ENCODE assay signal across 10 mouse cellular contexts in genomic region chr13:42565291-42566058, GRCm38 (mm10).
DNase-seq lines count a peak whose midpoint lies in the region; ATAC-seq lines count a peak whose summit lies in the region.
"Had no signal": no experiment of that assay in that cellular context is flagged by ENCODE, and none has a peak within 500 bp of the region (broad histone marks: within the 10 kb centered on the region; RNA-seq: fewer than 3 reads in every experiment).

No protein-coding gene starts in this region.

- peak overlapping the region; percentile 2; the same call in 1 of the 2 replicates for H3K4me2 ChIP-seq in intestine, embryonic 16.5 days (ENCODE audit: low read depth, low read length)
- 0 out of 2 replicates have a peak overlapping the region, but pooled peaks have one; percentile 21 for H3K4me2 ChIP-seq in liver, embryonic 13.5 days
- no peak overlapping the region for H3K4me2 ChIP-seq in hindbrain, embryonic 12.5 days (replicated peaks)

- no peaks in the 10 kb centered on the region for H3K4me1 ChIP-seq in intestine, embryonic 16.5 days (ENCODE audit: control insufficient read depth, insufficient read depth, low read length)
- no peaks in the 10 kb centered on the region for H3K4me1 ChIP-seq in liver, embryonic 13.5 days (replicated peaks)
- no peaks in the 10 kb centered on the region for H3K4me1 ChIP-seq in hindbrain, embryonic 12.5 days

- no peaks in the 10 kb centered on the region for H3K36me3 ChIP-seq in intestine, embryonic 16.5 days (ENCODE audit: control insufficient read depth, insufficient read depth, low read length)
- H3K36me3 ChIP-seq in liver, embryonic 13.5 days = no peaks in the 10 kb centered on the region
- no peaks in the 10 kb centered on the region for H3K36me3 ChIP-seq in hindbrain, embryonic 12.5 days

- H3K9me3 ChIP-seq in intestine, embryonic 16.5 days (ENCODE audit: control insufficient read depth, low read length) = no peaks in the 10 kb centered on the region
- H3K9me3 ChIP-seq in liver, embryonic 13.5 days (replicated peaks) = no peaks in the 10 kb centered on the region
- H3K9me3 ChIP-seq in hindbrain, embryonic 12.5 days (replicated peaks) = no peaks in the 10 kb centered on the region

- H3K9ac ChIP-seq in intestine, embryonic 16.5 days (ENCODE audit: low read depth, low read length) = no peak overlapping the region
- no peak overlapping the region for H3K9ac ChIP-seq in liver, embryonic 13.5 days
- H3K9ac ChIP-seq in hindbrain, embryonic 12.5 days = no peak overlapping the region

- no peak overlapping the region for H3K4me3 ChIP-seq in intestine, embryonic 16.5 days (ENCODE audit: low read length)
- no peak overlapping the region for H3K4me3 ChIP-seq in liver, embryonic 13.5 days (replicated peaks)
- no peak overlapping the region for H3K4me3 ChIP-seq in hindbrain, embryonic 12.5 days
- H3K4me3 ChIP-seq: myocyte had no signal

- peak; percentile 74 for ATAC-seq in intestine, embryonic 16.5 days
- ATAC-seq in liver, embryonic 13.5 days (ENCODE audit: low read depth) = peak; percentile 18; the same call in 1 of the 2 replicates
- no peak for ATAC-seq in hindbrain, embryonic 12.5 days (ENCODE audit: low FRiP score)

- 49% methylated on average over 26 of the region's 26 CpGs for WGBS in intestine, embryonic 16.5 days
- 36% methylated on average over 26 of the region's 26 CpGs for WGBS in liver, embryonic 13.5 days (ENCODE audit: insufficient replicate concordance)
- 88% methylated on average over 26 of the region's 26 CpGs for WGBS in hindbrain, embryonic 12.5 days

- H3K27me3 ChIP-seq in intestine, embryonic 16.5 days (replicated peaks; ENCODE audit: control insufficient read depth, insufficient read depth, low read length) = no peaks in the 10 kb centered on the region
- no peaks in the 10 kb centered on the region for H3K27me3 ChIP-seq in liver, embryonic 13.5 days
- no peaks in the 10 kb centered on the region for H3K27me3 ChIP-seq in hindbrain, embryonic 12.5 days

- DNase-seq in ovary, postnatal 10 days (ENCODE audit: low spot score) = peak; percentile 7
- no peak for DNase-seq in ovary, adult 18-20 months (ENCODE audit: low spot score)
- no peak for DNase-seq in liver, embryonic 13.5 days
- peak; percentile 14 for DNase-seq in yolk sac, embryonic 10.5 days (ENCODE audit: low spot score)
- no peak for DNase-seq in layer of hippocampus, postnatal 14 days (ENCODE audit: low spot score in 2 of 2)
- DNase-seq in gastrocnemius, adult 18-20 months (ENCODE audit: low spot score) = no peak
- DNase-seq: layer of hippocampus, postnatal 36 days had no signal

- peak overlapping the region; percentile 33; the same call in 1 of the 2 replicates for H3K27ac ChIP-seq in intestine, embryonic 16.5 days (ENCODE audit: low read length)
- no peak overlapping the region for H3K27ac ChIP-seq in liver, embryonic 13.5 days
- H3K27ac ChIP-seq in hindbrain, embryonic 12.5 days = no peak overlapping the region

Comparison
In these comparisons a context has a peak if more than half of its experiments do, and no peak if none do; other contexts are left out.
1. DNase-seq: peak in ovary, postnatal 10 days (single experiment) and yolk sac, embryonic 10.5 days (single experiment); none in ovary, adult 18-20 months (single experiment), liver, embryonic 13.5 days (single experiment), layer of hippocampus, postnatal 14 days (0 of 2) and gastrocnemius, adult 18-20 months (single experiment).